Mouse (Mus musculus): Measurements from ENCODE around the gene Ceacam9. TPM values are rescaled to one million over a fixed set of nuclear protein-coding genes. Genes with fewer than 3 reads are reported as not detected.

Ceacam9 gene
- polyA plus RNA-seq, 1 experiment from 2014 or later, result 0.15 TPM

DNA sequence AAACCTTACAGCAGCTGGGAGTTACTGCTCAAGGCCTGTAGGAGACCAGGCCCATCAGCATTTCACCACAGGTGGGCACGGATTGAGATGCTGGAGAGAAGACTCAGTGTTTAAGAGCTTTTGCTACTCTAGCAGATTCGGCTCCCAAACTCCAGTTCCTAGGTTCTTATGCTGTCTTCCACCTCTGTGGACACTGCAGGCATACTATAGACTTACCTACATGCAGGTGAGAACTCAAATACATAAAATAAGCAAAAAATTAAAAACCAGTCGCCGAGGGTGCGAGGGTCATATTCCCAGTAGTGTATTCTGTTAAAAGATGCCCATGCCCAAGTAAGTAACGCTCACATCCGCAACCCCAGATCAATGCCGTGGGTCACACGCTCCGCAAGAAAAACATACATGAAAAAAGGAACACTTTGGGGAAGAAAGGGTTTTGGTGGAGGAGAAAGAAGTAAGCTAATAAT lies 15.9 kb downstream of the Ceacam9 start:
- ATAC-seq, result peak; percentile 24
- Histone ChIP-seq H3K4me1 (replicated peaks; ENCODE audit: control insufficient read depth, insufficient read depth, low read length) (peaks cover 16% of the 10 kb centered on the region), H3K27me3 (replicated peaks; ENCODE audit: control insufficient read depth, insufficient read depth, low read length) (no peaks in the 10 kb centered on the region), H3K4me2 (ENCODE audit: low read length) (peak overlapping the region; percentile 51), H3K9ac (replicated peaks; ENCODE audit: low read depth, low read length) (peak overlapping the region; percentile 25; the same call in 1 of the 2 replicates), H3K36me3 (ENCODE audit: control insufficient read depth, insufficient read depth) (no peaks in the 10 kb centered on the region), H3K4me3 (replicated peaks; ENCODE audit: low read length) (peak overlapping the region; percentile 86), H3K27ac (ENCODE audit: low read length) (no peak overlapping the region), H3K9me3 (ENCODE audit: control insufficient read depth, low read length) (no peaks in the 10 kb centered on the region)
- WGBS, result 42% methylated on average over 10 of the region's 10 CpGs

DNA sequence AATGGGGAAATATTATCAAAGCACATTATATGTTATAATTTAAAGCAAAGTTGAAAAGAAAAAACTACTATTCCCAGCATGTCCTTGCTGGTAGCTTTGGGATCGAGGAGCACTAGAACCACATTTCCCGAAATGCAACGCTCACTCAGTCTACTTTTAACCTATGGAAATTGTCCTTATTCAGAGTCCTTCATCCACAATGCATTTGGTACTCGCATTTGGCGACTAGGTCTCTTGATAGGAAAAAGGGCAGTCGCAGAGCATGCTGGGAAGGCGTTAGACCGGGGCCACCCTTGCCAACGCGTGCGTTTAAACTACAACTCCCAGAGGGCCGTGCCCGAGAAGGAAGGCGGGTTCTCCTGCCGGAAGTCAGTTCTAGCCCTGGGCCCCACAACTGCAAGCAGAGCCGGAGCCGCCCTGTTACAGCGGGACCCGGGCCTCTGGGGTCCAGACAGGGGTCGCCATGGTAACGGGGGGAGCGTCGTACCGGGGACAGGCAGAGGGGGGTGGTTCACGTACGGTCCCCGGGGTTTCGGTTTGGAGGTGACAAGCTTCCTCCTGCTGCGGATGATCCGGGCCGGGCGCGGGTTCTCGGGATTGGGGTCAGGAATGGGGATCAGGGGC lies 16.5 kb downstream of the Ceacam9 start, which contains the start of gene Ap2s1:
TSS of gene Ap2s1 (plus strand) at position 338 of the 624 bp plus-strand sequence.
- Histone ChIP-seq H3K9ac (replicated peaks; ENCODE audit: low read depth, low read length) (peak within 1 kb of the TSS; percentile 90), H3K27ac (ENCODE audit: low read length) (0 out of 2 replicates have a peak within 1 kb of the TSS, but pooled peaks have one; percentile 16), H3K4me1 (replicated peaks; ENCODE audit: control insufficient read depth, insufficient read depth, low read length) (peaks cover 16% of the 10 kb centered on the region), H3K27me3 (replicated peaks; ENCODE audit: control insufficient read depth, insufficient read depth, low read length) (no peaks in the 10 kb centered on the region), H3K4me2 (ENCODE audit: low read length) (peak within 1 kb of the TSS; percentile 95), H3K36me3 (ENCODE audit: control insufficient read depth, insufficient read depth) (no peaks in the 10 kb centered on the region; the same call in 1 of the 2 replicates), H3K4me3 (replicated peaks; ENCODE audit: low read length) (peak within 1 kb of the TSS; percentile 86), H3K9me3 (ENCODE audit: control insufficient read depth, low read length) (no peaks in the 10 kb centered on the region)
- WGBS, result under 1% methylated on average over 34 of the region's 34 CpGs
- ATAC-seq, result peak; percentile 98

DNA sequence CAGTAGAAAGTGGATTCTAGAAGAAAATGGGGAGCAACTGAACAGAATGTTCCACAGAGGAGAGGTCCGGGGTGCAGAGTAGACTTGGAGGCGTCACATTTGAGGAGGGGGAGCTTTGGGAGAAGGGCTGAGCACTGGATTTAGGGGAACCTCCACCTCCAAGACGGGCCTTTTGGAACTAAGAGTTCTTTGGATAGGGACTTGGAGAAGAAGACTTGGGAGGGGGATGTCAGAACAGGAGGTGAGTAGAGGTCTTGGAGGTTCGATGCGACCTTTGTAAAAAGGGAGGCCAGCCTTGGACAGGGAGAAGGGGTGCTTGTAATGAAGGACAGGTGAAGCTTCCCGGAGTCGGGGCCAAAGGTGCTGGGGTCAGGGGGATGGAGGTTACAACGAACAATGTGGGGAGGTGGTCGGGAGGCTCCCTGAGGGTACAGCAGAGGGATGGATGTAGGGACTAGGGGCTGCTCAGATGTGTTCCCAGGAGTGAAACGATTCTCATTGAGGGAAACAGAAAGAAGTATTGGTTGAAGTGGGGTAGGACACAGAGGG lies 17.4 kb downstream of the Ceacam9 start:
- no peak for ATAC-seq
- no peaks in the 10 kb centered on the region for H3K27me3 ChIP-seq (replicated peaks; ENCODE audit: control insufficient read depth, insufficient read depth, low read length)
- peaks cover 16% of the 10 kb centered on the region for H3K4me1 ChIP-seq (replicated peaks; ENCODE audit: control insufficient read depth, insufficient read depth, low read length)
- H3K4me2 ChIP-seq (ENCODE audit: low read length), result peak overlapping the region; percentile 95
- peak overlapping the region; percentile 90 for H3K9ac ChIP-seq (replicated peaks; ENCODE audit: low read depth, low read length)
- peak overlapping the region; percentile 86 for H3K4me3 ChIP-seq (replicated peaks; ENCODE audit: low read length)
- H3K36me3 ChIP-seq (ENCODE audit: control insufficient read depth, insufficient read depth), result peaks cover 6% of the 10 kb centered on the region
- no peak overlapping the region for H3K27ac ChIP-seq (ENCODE audit: low read length)
- no peaks in the 10 kb centered on the region for H3K9me3 ChIP-seq (ENCODE audit: control insufficient read depth, low read length)
- WGBS, result 59% methylated on average over 10 of the region's 10 CpGs

DNA sequence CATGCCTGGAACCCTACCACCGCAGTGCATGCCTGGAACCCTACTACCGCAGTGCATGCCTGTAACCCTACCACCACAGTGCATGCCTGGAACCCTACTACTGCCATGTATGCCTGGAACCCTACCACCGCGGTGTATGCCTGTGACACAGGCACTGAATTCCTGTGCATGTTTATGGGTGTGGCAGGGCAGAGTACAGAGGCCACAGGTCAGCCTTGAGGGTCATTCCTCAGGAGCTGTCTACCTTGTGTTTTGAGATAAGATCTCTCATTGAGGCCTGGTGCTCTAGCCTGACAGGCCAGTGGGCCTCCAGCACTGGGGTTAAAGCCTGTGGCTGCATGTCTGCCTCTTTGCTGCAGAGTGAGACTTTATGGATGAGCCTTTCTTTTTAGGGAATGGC lies 23.6 kb downstream of the Ceacam9 start:
- 94% methylated on average over 4 of the region's 4 CpGs for WGBS
- Histone ChIP-seq H3K4me3 (replicated peaks; ENCODE audit: low read length) (no peak overlapping the region), H3K9ac (replicated peaks; ENCODE audit: low read depth, low read length) (no peak overlapping the region), H3K4me2 (ENCODE audit: low read length) (no peak overlapping the region), H3K36me3 (ENCODE audit: control insufficient read depth, insufficient read depth) (peaks cover 27% of the 10 kb centered on the region), H3K9me3 (ENCODE audit: control insufficient read depth, low read length) (no peaks in the 10 kb centered on the region), H3K27me3 (replicated peaks; ENCODE audit: control insufficient read depth, insufficient read depth, low read length) (no peaks in the 10 kb centered on the region), H3K27ac (ENCODE audit: low read length) (no peak overlapping the region), H3K4me1 (replicated peaks; ENCODE audit: control insufficient read depth, insufficient read depth, low read length) (no peaks in the 10 kb centered on the region)
- ATAC-seq, result no peak

DNA sequence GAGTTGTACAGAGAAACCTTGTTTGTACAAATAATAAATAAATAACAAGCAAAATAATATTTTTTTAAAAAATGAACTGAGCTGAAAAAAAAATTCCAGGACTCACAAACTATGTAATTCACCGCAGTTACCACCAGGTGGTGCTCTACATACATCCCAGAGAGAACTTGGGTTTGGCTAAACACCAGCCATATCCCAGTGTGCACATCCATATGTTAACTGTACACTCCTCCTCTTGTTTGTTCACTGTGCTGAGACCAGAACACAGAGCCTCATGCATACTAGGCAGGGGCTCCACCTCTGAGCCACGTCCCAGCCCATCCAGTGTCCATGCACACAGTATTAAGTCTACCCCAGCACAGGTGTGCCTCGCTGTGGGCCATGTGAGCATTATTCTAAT lies 24.4 kb downstream of the Ceacam9 start:
- Histone ChIP-seq H3K27me3 (replicated peaks; ENCODE audit: control insufficient read depth, insufficient read depth, low read length) (no peaks in the 10 kb centered on the region), H3K4me3 (replicated peaks; ENCODE audit: low read length) (no peak overlapping the region), H3K4me1 (replicated peaks; ENCODE audit: control insufficient read depth, insufficient read depth, low read length) (no peaks in the 10 kb centered on the region), H3K36me3 (ENCODE audit: control insufficient read depth, insufficient read depth) (peaks cover 27% of the 10 kb centered on the region), H3K9ac (replicated peaks; ENCODE audit: low read depth, low read length) (no peak overlapping the region), H3K27ac (ENCODE audit: low read length) (no peak overlapping the region), H3K4me2 (ENCODE audit: low read length) (no peak overlapping the region), H3K9me3 (ENCODE audit: control insufficient read depth, low read length) (no peaks in the 10 kb centered on the region)
- ATAC-seq, result peak; percentile 61; the same call in 1 of the 2 replicates
- 51% methylated on average over 3 of the region's 3 CpGs for WGBS

DNA sequence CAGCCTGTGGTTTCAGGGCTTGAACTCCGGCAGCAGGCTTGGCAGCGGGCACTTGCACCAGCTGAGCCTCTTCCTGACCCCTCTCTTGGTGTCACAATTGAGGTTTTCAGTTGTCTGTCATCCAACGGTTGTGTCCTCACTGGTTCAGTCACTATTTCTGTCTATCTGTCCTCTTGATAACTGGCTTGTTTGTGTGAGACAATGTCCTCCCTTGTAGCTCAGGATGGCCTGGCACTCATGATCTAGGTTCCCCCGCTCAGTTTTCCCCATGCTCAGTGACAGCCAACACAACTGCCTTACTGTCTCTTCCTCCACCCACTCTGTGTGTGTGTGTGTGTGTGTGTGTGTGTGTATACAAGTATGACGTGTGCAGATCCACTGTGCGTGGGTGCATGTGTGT lies 25.9 kb downstream of the Ceacam9 start:
- H3K36me3 ChIP-seq (ENCODE audit: control insufficient read depth, insufficient read depth), result peaks cover 27% of the 10 kb centered on the region
- H3K4me3 ChIP-seq (replicated peaks; ENCODE audit: low read length), result no peak overlapping the region
- no peak overlapping the region for H3K9ac ChIP-seq (replicated peaks; ENCODE audit: low read depth, low read length)
- ATAC-seq, result no peak
- no peaks in the 10 kb centered on the region for H3K4me1 ChIP-seq (replicated peaks; ENCODE audit: control insufficient read depth, insufficient read depth, low read length)
- no peaks in the 10 kb centered on the region for H3K9me3 ChIP-seq (ENCODE audit: control insufficient read depth, low read length)
- 92% methylated on average over 6 of the region's 6 CpGs for WGBS
- no peak overlapping the region for H3K27ac ChIP-seq (ENCODE audit: low read length)
- H3K4me2 ChIP-seq (ENCODE audit: low read length), result no peak overlapping the region
- H3K27me3 ChIP-seq (replicated peaks; ENCODE audit: control insufficient read depth, insufficient read depth, low read length), result no peaks in the 10 kb centered on the region

DNA sequence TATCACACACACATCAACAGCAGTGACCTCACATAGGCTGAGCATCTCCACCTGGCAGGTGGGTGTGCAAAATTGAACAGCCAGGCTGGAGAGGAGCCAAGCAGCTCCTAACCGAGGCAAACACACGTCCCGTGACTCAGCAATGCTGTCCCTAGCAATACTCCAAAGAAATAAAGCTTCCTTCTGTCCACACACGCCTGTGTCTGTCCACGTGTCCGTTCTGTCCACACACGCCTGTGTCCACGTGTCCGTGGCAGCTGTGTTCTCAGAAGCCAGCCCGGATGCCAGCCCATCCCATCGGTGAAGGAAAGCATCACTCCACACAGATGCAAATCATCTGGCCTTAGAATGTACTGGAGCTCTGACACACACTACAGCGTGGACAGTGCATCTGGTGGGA lies 30.3 kb downstream of the Ceacam9 start:
- H3K36me3 ChIP-seq (ENCODE audit: control insufficient read depth, insufficient read depth), result peaks cover 15% of the 10 kb centered on the region
- no peak for ATAC-seq
- no peaks in the 10 kb centered on the region for H3K9me3 ChIP-seq (ENCODE audit: control insufficient read depth, low read length)
- WGBS, result 83% methylated on average over 12 of the region's 12 CpGs
- no peak overlapping the region for H3K4me2 ChIP-seq (ENCODE audit: low read length)
- H3K4me1 ChIP-seq (replicated peaks; ENCODE audit: control insufficient read depth, insufficient read depth, low read length), result no peaks in the 10 kb centered on the region
- H3K4me3 ChIP-seq (replicated peaks; ENCODE audit: low read length), result no peak overlapping the region
- no peaks in the 10 kb centered on the region for H3K27me3 ChIP-seq (replicated peaks; ENCODE audit: control insufficient read depth, insufficient read depth, low read length)
- H3K9ac ChIP-seq (replicated peaks; ENCODE audit: low read depth, low read length), result no peak overlapping the region
- H3K27ac ChIP-seq (ENCODE audit: low read length), result no peak overlapping the region

DNA sequence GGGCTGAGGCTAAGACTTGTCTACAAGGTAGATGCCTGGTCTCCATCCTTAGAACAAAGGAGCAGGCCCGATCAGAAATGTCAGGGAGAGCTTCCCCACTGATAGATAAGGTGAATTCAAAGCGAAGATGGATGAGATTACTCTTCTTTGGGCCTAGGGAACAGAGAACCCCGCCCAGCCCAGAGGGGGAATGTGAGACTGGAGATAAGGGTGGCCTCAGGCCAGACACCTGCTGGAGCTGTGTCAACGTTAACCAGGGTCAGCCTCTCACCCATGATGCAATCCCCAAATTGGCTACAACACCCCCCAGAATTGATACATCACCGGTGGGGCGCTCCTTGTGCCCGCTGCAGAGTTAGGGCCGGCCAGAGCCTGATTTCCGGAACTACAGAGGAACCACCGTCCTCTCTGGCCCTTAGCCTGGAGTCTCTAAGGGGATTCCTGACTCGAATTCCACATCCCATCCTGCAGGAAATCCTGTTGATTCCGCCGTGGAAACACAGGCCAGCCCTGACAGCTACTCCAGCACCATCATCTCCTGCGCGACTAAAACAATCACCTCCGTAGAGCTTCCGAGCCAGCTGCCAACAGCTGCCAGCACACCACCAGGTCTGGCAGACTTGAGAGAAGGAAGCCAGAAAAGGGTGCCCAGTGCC lies 33.8 kb downstream of the Ceacam9 start:
- 82% methylated on average over 17 of the region's 17 CpGs for WGBS
- H3K36me3 ChIP-seq (ENCODE audit: control insufficient read depth, insufficient read depth), result no peaks in the 10 kb centered on the region
- H3K9me3 ChIP-seq (ENCODE audit: control insufficient read depth, low read length), result no peaks in the 10 kb centered on the region
- no peak overlapping the region for H3K27ac ChIP-seq (ENCODE audit: low read length)
- no peaks in the 10 kb centered on the region for H3K27me3 ChIP-seq (replicated peaks; ENCODE audit: control insufficient read depth, insufficient read depth, low read length)
- ATAC-seq, result no peak
- H3K9ac ChIP-seq (replicated peaks; ENCODE audit: low read depth, low read length), result no peak overlapping the region
- no peak overlapping the region for H3K4me3 ChIP-seq (replicated peaks; ENCODE audit: low read length)
- H3K4me2 ChIP-seq (ENCODE audit: low read length), result no peak overlapping the region
- no peaks in the 10 kb centered on the region for H3K4me1 ChIP-seq (replicated peaks; ENCODE audit: control insufficient read depth, insufficient read depth, low read length)

DNA sequence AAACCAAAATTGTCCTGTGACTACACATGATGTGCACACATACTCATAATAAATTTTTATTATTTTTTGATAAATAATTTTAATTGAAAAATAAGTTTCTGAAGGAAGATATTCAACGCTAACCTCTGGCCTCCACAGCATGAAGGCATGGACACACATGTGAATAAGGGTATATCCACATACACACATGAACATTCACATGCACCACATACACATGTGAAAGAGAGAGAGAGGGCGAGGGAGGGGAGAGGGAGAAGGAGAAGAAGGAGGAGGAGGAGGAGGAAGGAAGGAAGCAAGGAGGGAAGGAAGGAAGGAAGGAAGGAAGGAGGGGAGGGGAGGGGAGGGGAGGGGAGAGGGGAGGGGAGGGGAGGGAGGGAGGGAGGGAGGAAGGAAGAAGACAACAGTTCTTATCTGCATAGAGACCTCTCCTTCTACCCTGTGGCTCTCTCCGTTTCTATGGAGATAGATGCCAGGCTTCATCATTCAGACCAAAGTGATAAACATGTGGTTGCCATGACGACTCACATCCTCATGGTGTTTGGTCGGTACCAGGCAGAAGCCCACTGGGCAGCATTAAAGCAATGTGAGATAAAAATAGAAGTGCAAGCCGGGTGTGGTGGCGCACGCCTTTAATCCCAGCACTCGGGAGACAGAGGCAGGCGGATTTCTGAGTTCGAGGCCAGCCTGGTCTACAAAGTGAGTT lies 37.3 kb downstream of the Ceacam9 start:
- 63% methylated on average over 10 of the region's 11 CpGs for WGBS
- ATAC-seq, result peak; percentile 66
- Histone ChIP-seq H3K9ac (replicated peaks; ENCODE audit: low read depth, low read length) (no peak overlapping the region), H3K9me3 (ENCODE audit: control insufficient read depth, low read length) (no peaks in the 10 kb centered on the region), H3K27me3 (replicated peaks; ENCODE audit: control insufficient read depth, insufficient read depth, low read length) (no peaks in the 10 kb centered on the region), H3K4me1 (replicated peaks; ENCODE audit: control insufficient read depth, insufficient read depth, low read length) (no peaks in the 10 kb centered on the region), H3K4me2 (ENCODE audit: low read length) (no peak overlapping the region), H3K27ac (ENCODE audit: low read length) (no peak overlapping the region), H3K36me3 (ENCODE audit: control insufficient read depth, insufficient read depth) (no peaks in the 10 kb centered on the region), H3K4me3 (replicated peaks; ENCODE audit: low read length) (no peak overlapping the region)

Data from forebrain, embryonic 16.5 days (tissue).